Mouse (Mus musculus): ENCODE measurements around the gene Carmil1.
"Not testable (repeated sequence)": the region's sequence is repeated elsewhere in the genome, so short reads cannot be mapped to it uniquely, and the experiment has no call there.

The Carmil1 gene

GRCm38 (mm10) chr13:24152610-24153009 is 128.0 kb downstream of the Carmil1 start:
- DNase-seq (ENCODE audit: low spot score in 2 of 2), result no peak

GRCm38 (mm10) chr13:24151335-24151734 is 129.3 kb downstream of the Carmil1 start:
- DNase-seq (ENCODE audit: low spot score in 2 of 2), result no peak

- no peak for DNase-seq (ENCODE audit: low spot score in 2 of 2)
Observed at GRCm38 (mm10) chr13:24148549-24148948, 132.0 kb downstream of the Carmil1 start.

GRCm38 (mm10) chr13:24147006-24147405 is 133.6 kb downstream of the Carmil1 start:
- DNase-seq (ENCODE audit: low spot score in 2 of 2), result no peak

- no peak for DNase-seq (ENCODE audit: low spot score in 2 of 2)
Observed at GRCm38 (mm10) chr13:24146541-24146940, 134.1 kb downstream of the Carmil1 start.

DNA sequence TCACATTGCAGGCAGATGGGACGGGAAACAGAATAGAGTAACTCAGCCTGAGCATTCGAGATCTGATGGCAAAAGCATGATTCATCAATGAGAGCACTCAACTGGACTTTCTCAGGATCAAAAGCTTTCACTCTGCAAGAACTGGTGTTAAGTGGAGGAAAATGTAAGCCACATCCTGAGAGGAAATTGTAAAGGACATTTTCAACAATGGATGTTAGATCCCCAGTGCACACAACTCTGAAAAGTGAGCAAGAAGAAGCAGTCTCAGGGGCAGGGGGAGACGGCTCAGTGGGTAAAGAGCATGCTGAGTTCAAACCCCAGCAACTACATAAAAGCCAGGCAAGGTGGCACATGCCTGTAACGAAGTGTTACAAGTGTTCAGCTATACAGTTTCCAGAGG is 135.7 kb downstream of the Carmil1 start:
- DNase-seq (ENCODE audit: low spot score in 2 of 2), result no peak

- no peak for DNase-seq (ENCODE audit: low spot score in 2 of 2)
Observed at GRCm38 (mm10) chr13:24144141-24144540, 136.5 kb downstream of the Carmil1 start.

- DNase-seq (ENCODE audit: low spot score in 2 of 2), result no peak
Observed at GRCm38 (mm10) chr13:24136836-24137235, 143.8 kb downstream of the Carmil1 start.

DNA sequence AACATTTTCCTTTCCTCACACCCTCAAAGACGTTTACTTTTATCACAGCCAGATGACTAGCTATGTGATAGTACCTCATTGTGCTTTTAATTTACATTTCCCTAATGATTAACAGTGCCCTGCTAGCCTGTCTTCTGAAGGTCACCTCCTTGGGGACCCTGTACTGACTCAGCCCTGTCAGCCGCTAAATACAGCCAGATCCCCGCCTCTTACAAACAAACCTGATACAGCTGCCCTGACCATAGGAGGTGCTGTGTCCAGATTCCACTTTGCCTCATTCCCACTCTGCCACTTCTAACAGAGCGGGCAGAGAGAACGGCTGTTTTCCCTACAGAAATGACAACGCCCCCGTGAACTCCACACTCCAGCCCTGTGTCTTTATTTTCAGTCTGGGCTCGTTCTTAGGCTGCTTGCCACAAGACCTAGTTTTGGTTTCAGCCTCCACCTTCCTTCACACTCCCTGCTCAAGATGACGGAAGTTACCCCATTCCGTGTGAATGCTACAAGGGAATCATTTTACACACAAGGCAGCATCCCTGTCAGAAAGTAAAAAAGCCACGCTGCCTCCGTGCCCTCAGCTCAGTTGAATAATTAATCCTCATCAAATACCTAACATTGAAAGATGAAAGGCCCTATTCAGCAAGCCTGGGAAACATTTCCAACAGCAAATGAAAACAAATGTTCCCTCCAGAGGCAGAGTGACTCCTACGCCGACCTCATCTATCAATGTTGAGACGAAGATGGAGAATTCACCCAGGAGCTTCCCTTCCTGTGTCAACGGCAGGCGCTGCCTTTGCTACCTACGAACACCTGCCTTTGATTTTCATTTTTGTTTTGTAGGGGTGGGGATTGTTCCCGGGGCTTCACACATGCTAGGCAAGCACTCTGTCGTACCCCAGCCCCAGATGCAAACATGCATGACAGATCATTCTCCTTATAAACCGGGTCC is 145.0 kb downstream of the Carmil1 start:
- peak; percentile 29 to 37 for DNase-seq (ENCODE audit: low spot score in 2 of 2)

GRCm38 (mm10) chr13:24132866-24133265 is 147.7 kb downstream of the Carmil1 start:
- DNase-seq (ENCODE audit: low spot score in 2 of 2), result no peak

GRCm38 (mm10) chr13:24131319-24131718 is 149.3 kb downstream of the Carmil1 start:
- no peak for DNase-seq (ENCODE audit: low spot score in 2 of 2)

DNA sequence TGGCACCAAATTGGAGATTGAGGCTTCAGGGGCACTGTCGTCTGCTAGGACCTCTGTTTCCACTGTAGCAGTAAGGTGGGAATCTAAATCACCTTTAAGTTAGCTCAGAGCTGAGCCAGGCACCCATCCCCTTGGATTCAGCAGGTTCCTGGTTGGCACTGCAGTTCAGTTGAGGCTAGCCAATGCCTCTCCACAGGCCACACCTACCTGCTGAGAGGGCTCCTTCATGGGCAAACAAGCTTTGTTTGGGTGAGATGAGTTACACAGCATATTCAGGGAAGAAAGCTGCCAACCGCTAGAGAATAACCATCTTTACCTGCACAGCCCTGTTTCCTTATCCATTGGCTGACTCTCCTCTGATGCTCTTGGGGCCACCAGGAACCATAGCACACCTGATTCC is 149.9 kb downstream of the Carmil1 start:
- DNase-seq (ENCODE audit: low spot score in 2 of 2), result no peak

DNA sequence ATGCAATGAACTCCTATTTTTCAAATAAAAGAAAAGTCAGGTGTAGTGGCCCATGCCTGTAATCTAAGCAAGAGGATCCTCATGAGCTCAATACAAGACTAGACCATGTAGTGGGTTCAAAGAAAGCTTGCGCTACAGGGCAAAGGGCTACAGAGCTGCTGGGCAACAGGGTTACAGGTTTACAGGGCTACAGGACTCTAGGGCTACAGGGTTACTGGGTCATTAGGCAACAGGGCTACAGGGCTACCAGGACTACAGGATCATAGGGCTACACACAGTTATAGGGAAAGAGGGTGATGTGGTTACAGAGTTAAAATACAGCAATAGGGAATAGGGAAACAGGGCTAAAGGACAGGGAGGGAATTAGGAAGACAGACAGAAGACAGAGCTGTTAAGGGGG is 151.9 kb downstream of the Carmil1 start:
- no peak for DNase-seq (ENCODE audit: low spot score in 2 of 2)

- no peak for DNase-seq (ENCODE audit: low spot score in 2 of 2)
Observed at GRCm38 (mm10) chr13:24125865-24126264, 154.7 kb downstream of the Carmil1 start.

- no peak for DNase-seq (ENCODE audit: low spot score in 2 of 2)
Observed at GRCm38 (mm10) chr13:24117181-24117812, 163.3 kb downstream of the Carmil1 start.

DNA sequence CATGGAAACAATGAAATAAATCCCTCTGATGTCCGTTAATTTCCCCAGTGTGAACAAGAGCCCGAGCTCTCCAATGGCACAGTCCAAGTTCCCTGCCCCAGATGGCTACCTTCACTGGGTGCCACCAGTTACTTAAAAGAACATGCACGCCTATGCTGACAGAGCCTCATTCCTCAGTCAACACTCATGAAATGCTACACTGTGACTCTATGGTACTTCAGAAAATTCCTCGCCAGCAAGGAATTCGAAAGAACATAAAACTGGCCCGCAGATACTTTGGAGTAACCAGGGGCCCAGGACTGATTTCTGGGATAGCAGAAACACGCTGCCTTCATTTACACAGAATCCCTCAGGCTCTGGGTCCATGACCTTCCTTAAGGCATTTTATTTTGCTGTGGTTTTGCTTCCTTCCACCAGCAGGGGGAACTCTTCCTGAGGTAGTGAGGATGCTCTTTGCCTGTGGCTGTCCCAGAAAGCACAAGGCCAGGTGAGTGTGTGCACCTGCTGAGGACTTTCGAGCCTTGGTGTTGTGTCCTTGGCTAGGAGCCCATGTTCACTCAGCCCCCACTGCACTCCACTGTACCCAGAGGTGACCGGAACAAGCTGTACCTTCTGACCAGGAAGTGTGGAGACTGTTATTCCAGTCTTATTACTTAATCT is 167.8 kb downstream of the Carmil1 start:
- peak in 1 of 2 experiments; percentile 15 for DNase-seq (ENCODE audit: low spot score in 2 of 2)

DNA sequence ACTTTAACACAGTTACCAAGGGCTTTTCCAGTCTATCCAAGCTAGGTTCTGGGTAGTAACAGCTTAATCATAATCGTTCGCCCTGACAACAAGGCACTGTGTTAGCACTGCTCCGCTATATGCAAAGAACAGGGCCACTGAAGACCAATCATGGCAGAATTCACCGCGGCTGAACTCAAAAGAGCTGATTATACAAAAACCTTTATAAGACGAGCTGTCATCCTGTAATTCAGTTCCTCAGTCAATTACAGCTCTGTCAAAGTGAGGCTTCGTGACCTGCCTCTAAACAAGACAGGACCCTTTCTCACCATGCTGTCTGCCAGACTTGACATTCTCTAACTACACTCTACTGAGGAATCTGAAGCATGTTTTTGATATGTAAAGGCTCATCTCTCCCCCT is 170.3 kb downstream of the Carmil1 start:
- DNase-seq (ENCODE audit: low spot score in 2 of 2), result no peak

GRCm38 (mm10) chr13:24108282-24108681 is 172.3 kb downstream of the Carmil1 start:
- DNase-seq (ENCODE audit: low spot score in 2 of 2), result no peak

DNA sequence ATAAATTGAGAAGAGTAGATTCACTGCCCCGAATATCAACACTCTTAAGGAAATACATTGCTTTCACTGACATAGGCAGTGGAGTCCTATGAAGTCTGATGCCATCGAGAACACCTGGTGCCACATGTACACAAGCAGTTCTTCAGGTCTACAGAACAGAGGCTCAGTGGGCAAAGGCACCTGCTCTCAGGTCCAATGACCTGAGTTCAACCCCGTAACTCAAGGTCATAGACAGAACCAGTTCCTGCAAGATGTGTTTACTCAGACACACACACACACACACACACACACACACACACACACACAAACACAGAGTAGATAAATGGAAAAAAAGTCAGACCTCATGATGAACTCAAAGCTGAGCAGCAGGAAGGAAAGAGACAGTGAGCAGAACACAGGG is 173.5 kb downstream of the Carmil1 start:
- DNase-seq (ENCODE audit: low spot score in 2 of 2), result no peak

DNA sequence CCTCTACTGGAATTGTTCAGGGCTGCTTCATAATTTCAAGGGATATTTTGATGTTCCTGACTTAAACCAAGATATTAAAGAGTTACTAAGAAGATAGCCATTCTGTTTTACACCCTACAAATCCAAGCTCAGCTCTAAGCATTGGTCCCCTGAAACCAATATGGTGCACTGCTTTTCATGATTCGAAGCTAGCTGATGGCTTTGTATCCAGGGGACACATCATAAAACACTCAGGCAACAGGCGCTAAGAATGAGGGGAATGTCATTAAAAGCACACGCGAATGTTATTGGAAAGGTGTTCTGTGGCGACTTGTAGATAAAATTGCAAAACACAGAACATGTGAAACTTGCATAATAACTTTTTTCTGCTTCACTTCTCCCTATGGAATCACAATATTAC is 174.8 kb downstream of the Carmil1 start:
- DNase-seq (ENCODE audit: low spot score in 2 of 2), result no peak

DNA sequence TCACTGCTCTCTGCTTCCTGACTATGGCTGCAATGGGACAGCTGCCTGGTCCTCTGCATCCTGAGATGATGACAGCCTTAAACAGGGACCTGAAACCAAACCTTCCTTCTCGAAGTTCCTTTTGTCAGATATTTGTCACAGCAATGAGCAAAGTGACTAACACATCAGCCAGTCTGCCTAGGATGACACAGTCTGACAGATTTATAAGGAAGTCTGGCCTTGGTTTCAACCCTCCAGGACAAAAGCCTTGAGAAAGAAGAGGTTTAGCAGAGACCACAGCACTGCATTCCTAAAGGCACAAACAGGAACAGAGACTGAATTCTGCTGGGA is 175.3 kb downstream of the Carmil1 start:
- DNase-seq (ENCODE audit: low spot score in 2 of 2), result no peak

- not testable (repeated sequence) for DNase-seq (ENCODE audit: low spot score in 2 of 2)
Observed at GRCm38 (mm10) chr13:24104611-24105339, 175.8 kb downstream of the Carmil1 start.
